Mouse (Mus musculus) lung, postnatal 36 days (tissue): ENCODE data around the gene Vwa5b1.

ENCODE experiments used
- DNase-seq: peaks from one replicate; pipeline ENCODE4 v3.0.0; 2022; ENCODE audit warnings: mixed read lengths

The Vwa5b1 gene

DNA sequence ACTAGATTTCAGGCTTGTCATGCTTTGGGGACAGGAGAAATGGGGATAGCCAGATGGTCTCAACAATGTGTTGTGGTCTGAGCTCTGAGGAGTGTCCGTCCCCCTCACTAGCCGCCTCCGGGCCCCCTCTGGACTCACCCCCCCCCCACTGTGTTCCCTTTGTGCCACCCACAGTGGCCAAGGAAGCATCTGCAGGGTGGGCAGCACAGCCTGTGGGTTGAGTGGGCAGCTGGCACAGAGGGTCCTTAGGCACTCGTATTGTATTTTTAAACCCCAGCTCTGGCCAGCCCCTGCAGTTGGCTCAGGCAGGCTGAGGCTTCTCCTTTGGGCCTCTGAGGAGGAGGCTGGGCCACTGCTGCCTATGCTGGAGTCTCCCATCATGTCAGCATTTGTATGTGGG lies 110.0 kb downstream of the Vwa5b1 start:
- DNase-seq, result no peak

DNA sequence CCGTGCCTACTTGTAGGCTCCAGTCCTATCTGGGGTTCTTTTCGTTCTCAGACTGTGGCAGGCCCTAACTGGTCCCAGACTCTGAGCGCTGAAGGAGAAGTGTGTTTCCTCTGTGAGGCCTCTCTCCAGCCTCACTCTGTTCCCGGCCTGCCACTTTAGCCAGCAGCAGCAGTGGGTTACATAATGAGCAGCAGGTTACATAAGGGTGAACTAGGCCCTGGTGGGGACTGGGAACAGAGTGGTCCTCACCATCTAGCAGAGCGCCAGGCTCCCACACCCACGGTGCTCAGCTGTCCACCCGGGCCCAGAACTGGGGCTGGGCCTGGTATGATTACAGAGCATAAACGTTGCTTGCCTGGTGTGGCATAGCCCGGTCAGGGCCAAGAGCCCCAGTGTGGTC lies 110.9 kb downstream of the Vwa5b1 start:
- peak; percentile 9 for DNase-seq

DNA sequence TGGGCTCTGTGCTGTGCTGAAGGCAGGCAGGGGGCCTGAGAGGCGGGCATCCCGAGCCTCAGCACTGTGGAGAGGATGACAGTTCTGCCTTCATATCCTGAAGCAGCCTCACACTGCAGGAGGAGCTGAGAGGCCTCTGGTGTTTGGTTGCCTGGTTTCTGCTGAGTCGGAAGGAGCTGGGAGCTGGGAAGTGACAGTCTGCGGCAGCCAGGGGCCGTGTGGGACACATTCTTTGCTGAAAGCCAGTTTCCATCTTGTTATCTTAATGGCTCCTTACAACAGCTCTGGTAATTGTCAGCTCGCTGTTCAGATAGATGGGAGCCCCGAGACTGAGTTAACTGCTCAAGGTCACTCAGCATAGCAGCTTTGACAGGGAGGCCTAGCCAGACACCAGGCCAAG lies 111.9 kb downstream of the Vwa5b1 start:
- no peak for DNase-seq

DNA sequence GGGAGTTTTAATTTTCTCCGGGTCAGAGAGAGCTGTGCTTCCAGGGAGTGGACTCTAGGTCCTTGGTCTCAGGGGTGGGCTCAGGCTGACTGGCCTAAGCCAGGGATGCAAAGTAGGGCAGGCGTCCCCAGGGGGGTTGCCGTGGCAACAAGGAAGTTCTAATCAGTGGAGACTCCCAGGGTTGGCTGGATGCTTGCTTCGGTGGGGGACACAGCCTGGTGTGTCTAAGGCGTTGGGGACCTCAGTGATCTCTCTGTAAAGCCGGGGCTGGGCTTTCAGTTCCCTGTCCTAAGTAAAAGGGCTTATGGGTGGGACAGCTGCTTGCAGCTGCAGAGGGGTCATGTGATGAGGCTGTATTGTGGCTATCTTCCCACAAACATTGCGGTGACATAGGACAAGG lies 113.4 kb downstream of the Vwa5b1 start:
- no peak for DNase-seq

DNA sequence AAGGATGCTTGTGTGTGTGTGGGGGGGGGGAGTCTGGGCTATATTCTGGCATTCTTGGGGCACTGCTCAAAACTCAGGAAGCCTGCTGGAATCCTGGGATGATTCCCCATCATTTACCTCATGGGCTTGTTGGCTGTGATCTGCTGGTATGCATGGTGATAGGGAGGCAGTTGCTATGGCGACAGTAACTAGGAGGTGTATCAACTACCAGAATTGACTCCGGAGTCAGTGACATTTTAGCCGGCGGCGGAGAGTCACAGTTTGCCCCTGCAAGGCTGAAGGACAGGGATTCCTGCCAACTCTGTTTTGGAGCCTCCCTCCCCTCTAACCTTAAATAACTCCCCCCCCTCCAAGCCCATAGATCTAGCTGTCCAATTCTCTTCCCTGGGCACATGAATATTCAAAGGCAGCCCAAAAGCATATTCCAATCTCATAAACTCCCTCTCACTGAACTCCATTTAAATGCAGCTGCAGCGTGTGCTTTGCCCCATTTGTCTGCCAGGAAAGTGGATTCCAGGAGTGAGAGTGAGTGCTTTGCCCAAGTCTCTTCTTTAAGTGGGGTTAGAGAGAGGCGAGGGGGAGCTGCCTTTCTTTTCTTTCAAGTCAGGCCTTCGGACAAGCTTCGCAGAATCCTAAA lies 118.4 kb downstream of the Vwa5b1 start:
- no peak for DNase-seq

DNA sequence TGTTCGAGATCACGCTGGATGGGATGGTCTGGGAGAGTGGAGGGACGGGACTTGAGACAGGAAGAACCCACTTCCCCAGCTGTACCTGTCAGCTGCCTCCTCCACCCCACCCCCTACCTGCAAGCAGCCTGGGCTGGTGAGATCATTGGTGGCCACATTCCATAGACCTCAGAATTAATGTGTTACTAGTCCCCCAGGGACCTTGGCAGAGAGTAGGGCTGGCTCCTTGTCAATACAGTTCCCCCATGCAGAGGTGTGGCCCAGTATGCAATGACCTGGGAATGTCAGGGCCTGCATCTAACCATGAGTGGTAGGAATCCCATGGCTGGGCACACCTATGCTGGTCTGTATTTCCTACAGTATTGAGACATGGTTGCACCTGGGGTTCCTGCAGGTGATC lies 119.2 kb downstream of the Vwa5b1 start:
- DNase-seq, result no peak
